Mouse (Mus musculus) limb, embryonic 14.5 days (tissue): ENCODE data around the gene 4930503B20Rik. TPM values are rescaled to one million over a fixed set of nuclear protein-coding genes. Genes with fewer than 3 reads are reported as not detected.

Experiments
- ATAC-seq: fragments of 200-750 bp; cut with Nextera tagmentation; 2 replicates; pipeline ENCODE4 v1.8.0; 2017; ENCODE audit warnings: low read depth, moderate number of reproducible peaks, moderate TSS enrichment; ENCODE audit not compliant: low FRiP score
- DNase-seq: peaks from one replicate; pipeline ENCODE4 v3.0.0-alpha.2; 2015; ENCODE audit warnings: low spot score
- H3K27ac ChIP-seq: fragments of 300-500 bp; sonication (generic); replicated peaks from 2 replicates; pipeline ENCODE4 v1.5.1; 2014; ENCODE audit warnings: low read depth, mild to moderate bottlenecking, low read length, moderate library complexity, mixed read lengths
- H3K27me3 ChIP-seq: fragments of 300-500 bp; sonication (generic); 2 replicates; pipeline ENCODE4 v1.6.1; 2014; ENCODE audit warnings: low read length, mixed read lengths; ENCODE audit not compliant: control insufficient read depth, insufficient read depth
- H3K36me3 ChIP-seq: fragments of 300-500 bp; sonication (generic); 2 replicates; pipeline ENCODE4 v1.6.1; 2014; ENCODE audit warnings: mild to moderate bottlenecking, low read length, moderate library complexity, mixed read lengths; ENCODE audit not compliant: control insufficient read depth, insufficient read depth
- H3K4me1 ChIP-seq: fragments of 300-500 bp; sonication (generic); 2 replicates; pipeline ENCODE4 v1.6.1; 2014; ENCODE audit warnings: antibody characterized with exemption, low read length, mixed read lengths; ENCODE audit not compliant: control insufficient read depth, insufficient read depth
- H3K4me2 ChIP-seq: fragments of 300-500 bp; sonication (generic); replicated peaks from 2 replicates; pipeline ENCODE4 v1.6.1; 2014; ENCODE audit warnings: low read depth, mild to moderate bottlenecking, low read length, moderate library complexity; ENCODE audit not compliant: severe bottlenecking
- H3K4me3 ChIP-seq: fragments of 300-500 bp; sonication (generic); replicated peaks from 2 replicates; pipeline ENCODE4 v1.5.1; 2014; ENCODE audit warnings: low read length
- H3K9ac ChIP-seq: fragments of 300-500 bp; sonication (generic); 2 replicates; pipeline ENCODE4 v1.6.1; 2014; ENCODE audit warnings: mild to moderate bottlenecking, low read depth, low read length, moderate library complexity; ENCODE audit not compliant: severe bottlenecking
- H3K9me3 ChIP-seq: fragments of 300-500 bp; sonication (generic); 2 replicates; pipeline ENCODE4 v1.6.1; 2016; ENCODE audit warnings: low read length; ENCODE audit not compliant: control insufficient read depth
- POLR2A ChIP-seq: fragments of 200-500 bp; IDR thresholded peaks from 2 replicates; pipeline ENCODE4 v1.8.0; 2012; ENCODE audit warnings: inconsistent platforms, mild to moderate bottlenecking, moderate library complexity, borderline replicate concordance; ENCODE audit not compliant: insufficient read depth, insufficient read length; ENCODE audit errors: extremely low read depth
- WGBS: fragments of 180-500 bp; shearing (Covaris S2); extraction: QIAGEN DNeasy Blood & Tissue Kit; methylation state at CpG from one replicate; pipeline ENCODE4 v1.1.7; 2014; 5-methylcytosine and 5-hydroxymethylcytosine counted together
- polyA plus RNA-seq, 2 experiments: library from polyadenylated mRNA; depleted of rRNA in 1 of 2; stranded (reverse) in 1 of 2; unstranded in 1 of 2; fragments of >200 nt; fragmentation: Nextera tagmentation in 1 of 2; extraction: Ambion mirVana in 1 of 2; gene quantifications; 2 replicates each; pipeline versions ENCODE4 v1.2.1 to v1.2.3; 2012 to 2014

The 4930503B20Rik gene
- polyA plus RNA-seq, 2 experiments = 0.09 TPM; not detected in 1

DNA sequence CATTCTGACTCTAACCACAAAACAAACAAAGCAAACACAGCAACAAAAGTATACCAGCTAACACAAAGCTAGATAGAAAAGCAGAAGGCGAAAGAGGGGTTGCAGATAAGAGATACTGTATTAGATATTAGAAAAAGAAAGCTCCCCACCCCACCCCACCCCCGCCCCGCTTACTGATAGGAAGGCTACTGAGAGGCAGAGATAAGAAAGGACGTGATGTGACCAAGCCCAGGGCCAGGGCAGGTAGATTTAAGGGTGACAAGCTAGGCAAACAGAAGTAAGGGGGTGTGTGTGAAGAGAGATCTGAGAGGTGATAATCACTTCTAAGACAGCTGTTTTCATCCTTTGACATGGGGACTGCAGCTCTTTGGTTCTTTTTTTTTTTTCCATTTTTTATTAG, 32.8 kb downstream of the 4930503B20Rik start:
- Histone ChIP-seq H3K4me1 (no peaks in the 10 kb centered on the region), H3K4me2 (no peak overlapping the region), H3K9me3 (no peaks in the 10 kb centered on the region), H3K27me3 (no peaks in the 10 kb centered on the region), H3K27ac (no peak overlapping the region), H3K4me3 (no peak overlapping the region), H3K36me3 (no peaks in the 10 kb centered on the region), H3K9ac (no peak overlapping the region)
- DNase-seq = no peak
- no peak for ATAC-seq
- 76% methylated on average over 4 of the region's 4 CpGs for WGBS
- TF ChIP-seq POLR2A = no peak

DNA sequence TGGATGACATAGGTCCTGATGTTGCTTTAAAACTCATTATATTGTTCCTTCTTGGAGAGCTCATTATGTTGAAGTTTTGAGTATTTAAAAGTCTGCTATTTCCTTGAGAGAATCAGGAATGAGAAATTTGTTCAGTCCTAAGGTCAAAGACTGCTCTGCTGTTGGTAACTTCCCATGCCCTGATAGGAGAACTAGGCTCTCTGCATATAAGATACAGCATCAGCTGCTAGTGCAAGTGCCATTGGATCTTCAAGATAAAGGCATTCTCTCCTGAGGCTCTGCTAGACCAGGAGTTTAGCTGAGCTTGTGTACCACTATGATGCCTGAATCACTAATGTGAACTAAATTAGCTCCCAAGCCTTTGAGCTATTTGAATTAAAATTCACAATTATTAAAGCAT, 33.2 kb downstream of the 4930503B20Rik start:
- DNase-seq = no peak
- H3K36me3 ChIP-seq = no peaks in the 10 kb centered on the region
- H3K4me2 ChIP-seq = no peak overlapping the region
- H3K4me1 ChIP-seq = no peaks in the 10 kb centered on the region
- H3K9me3 ChIP-seq = no peaks in the 10 kb centered on the region
- no peak for TF ChIP-seq POLR2A
- H3K9ac ChIP-seq = no peak overlapping the region
- ATAC-seq = no peak
- no peaks in the 10 kb centered on the region for H3K27me3 ChIP-seq
- no peak overlapping the region for H3K27ac ChIP-seq
- no peak overlapping the region for H3K4me3 ChIP-seq

DNA sequence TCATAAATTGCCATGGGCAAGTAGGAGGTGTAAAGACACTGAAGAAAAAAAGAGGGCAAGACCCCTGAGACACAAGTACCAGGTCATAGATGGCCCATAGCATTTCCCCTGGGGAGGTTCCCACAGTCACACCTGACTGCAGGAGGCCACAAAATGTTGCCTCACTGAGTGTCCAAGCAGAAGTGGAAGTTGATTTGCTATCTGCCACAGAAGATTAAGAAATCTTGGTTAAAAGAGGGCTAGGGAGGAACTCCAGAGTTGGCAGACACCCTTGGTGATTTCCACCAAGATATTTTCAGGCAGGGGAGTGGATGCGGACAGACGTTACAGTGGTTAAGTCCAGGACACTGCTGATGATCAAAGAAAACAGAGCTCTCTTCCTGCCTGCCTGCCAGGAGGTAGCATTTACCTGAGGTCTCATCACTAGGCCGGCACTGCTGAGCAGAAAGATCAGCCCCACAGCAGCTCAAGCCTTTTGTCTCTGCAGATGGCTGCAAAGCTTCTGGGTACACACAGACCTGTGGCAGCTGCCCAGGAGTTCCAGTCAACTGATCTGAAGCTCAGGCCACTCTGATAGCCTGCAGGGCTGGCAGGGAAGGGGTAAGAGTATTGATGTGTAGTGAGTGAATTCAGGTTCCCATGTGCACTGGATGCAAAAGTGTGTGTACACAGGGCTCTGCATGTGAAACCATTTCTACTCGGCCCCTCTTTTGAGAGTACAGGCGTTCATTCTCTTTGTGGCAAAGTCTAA, 34.4 kb downstream of the 4930503B20Rik start:
- no peaks in the 10 kb centered on the region for H3K9me3 ChIP-seq
- H3K4me1 ChIP-seq = no peaks in the 10 kb centered on the region
- H3K27me3 ChIP-seq = no peaks in the 10 kb centered on the region
- ATAC-seq = no peak
- 78% methylated on average over 5 of the region's 5 CpGs for WGBS
- no peak overlapping the region for H3K4me2 ChIP-seq
- H3K4me3 ChIP-seq = no peak overlapping the region
- H3K27ac ChIP-seq = no peak overlapping the region
- no peaks in the 10 kb centered on the region for H3K36me3 ChIP-seq
- no peak overlapping the region for H3K9ac ChIP-seq
- DNase-seq = no peak
- TF ChIP-seq POLR2A = no peak

DNA sequence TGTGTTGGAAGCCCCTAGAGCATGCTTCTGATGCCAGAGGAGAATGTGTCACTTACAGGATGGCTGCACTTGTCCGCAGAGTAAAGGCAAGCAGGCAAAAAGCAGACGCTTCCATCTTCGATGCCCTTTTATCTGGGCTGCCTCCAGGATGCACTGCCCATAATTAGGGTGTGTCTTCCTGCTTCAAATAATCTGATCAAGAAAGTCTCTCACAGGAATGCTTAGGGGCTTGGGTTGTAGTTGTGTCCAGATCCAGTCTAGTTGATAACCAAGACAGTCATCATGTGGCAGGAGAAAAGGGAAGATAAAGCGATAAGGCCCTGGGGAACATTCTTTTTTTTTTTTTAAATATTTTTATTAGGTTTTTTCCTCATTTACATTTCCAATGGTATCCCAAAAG, 35.6 kb downstream of the 4930503B20Rik start, which contains the start of gene Dnase2b:
Dnase2b (minus strand) TSS at position 101 of the 400 bp plus-strand sequence.
- no peaks in the 10 kb centered on the region for H3K4me1 ChIP-seq
- WGBS = 94% methylated on average over 4 of the region's 4 CpGs
- H3K9ac ChIP-seq = no peak within 1 kb of the TSS
- H3K9me3 ChIP-seq = no peaks in the 10 kb centered on the region
- no peak within 1 kb of the TSS for H3K4me2 ChIP-seq
- H3K36me3 ChIP-seq = no peaks in the 10 kb centered on the region
- no peaks in the 10 kb centered on the region for H3K27me3 ChIP-seq
- no peak within 1 kb of the TSS for H3K4me3 ChIP-seq
- no peak within 1 kb of the TSS for H3K27ac ChIP-seq
- DNase-seq (no peak), ATAC-seq (no peak)
- no peak for TF ChIP-seq POLR2A

DNA sequence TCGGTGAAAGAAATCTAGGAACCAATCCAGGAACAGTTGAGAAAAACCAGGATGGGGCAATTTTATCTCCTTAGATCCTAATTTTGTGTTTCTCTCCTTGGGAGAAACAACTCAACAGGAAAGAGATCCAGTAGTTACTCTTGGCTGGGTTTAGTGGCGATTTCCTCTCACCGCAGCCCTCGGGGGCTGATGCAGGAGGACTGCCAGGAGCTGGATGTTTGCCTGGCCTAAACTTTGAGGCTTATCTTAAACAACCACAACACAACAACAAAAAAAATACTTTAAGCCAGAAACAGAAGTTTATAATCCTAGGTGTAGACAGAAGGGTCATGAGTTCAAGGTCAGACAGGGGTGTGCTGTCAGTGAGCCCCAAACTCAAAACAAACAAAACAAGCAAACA, 39.3 kb downstream of the 4930503B20Rik start:
- TF ChIP-seq POLR2A = no peak
- ATAC-seq = no peak
- 90% methylated on average over 4 of the region's 4 CpGs for WGBS

DNA sequence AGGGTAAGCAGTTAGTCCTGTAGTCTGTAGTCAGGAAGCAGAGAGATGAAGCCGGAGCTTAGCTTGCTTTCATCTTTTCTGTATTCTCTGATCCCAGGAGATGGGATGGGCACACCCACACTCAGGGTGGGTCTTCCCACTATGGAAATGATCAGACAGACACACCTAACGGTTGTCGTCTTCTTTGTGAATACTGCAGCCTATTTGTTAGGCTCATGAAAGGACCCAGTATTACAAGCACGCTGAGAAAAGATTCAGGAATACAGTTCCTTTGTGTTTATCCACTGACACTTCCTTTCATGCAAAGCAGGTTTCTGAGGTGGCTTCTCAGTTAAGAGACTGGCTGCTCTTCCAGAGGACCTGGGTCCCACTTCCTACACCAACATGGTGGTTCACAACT, 39.9 kb downstream of the 4930503B20Rik start:
- no peak for TF ChIP-seq POLR2A
- H3K36me3 ChIP-seq = no peaks in the 10 kb centered on the region
- no peaks in the 10 kb centered on the region for H3K9me3 ChIP-seq
- no peak overlapping the region for H3K4me3 ChIP-seq
- no peak for ATAC-seq
- no peak overlapping the region for H3K4me2 ChIP-seq
- no peak overlapping the region for H3K27ac ChIP-seq
- H3K27me3 ChIP-seq = no peaks in the 10 kb centered on the region
- DNase-seq = no peak
- H3K4me1 ChIP-seq = no peaks in the 10 kb centered on the region
- H3K9ac ChIP-seq = no peak overlapping the region
- WGBS = 83% methylated on average over 4 of the region's 4 CpGs

More for the DNA sequence above, 39.3 kb downstream of the 4930503B20Rik start:
- Histone ChIP-seq H3K9ac (no peak overlapping the region), H3K4me1 (no peaks in the 10 kb centered on the region), H3K4me2 (no peak overlapping the region), H3K36me3 (no peaks in the 10 kb centered on the region), H3K9me3 (no peaks in the 10 kb centered on the region), H3K4me3 (no peak overlapping the region), H3K27me3 (no peaks in the 10 kb centered on the region), H3K27ac (no peak overlapping the region)
- DNase-seq = no peak
